Mouse (Mus musculus): Measurements from ENCODE around the gene Zbtb16. TPM values are rescaled to one million over a fixed set of nuclear protein-coding genes. Genes with fewer than 3 reads are reported as not detected.
A peak's percentile ranks its signal among the peaks of the same experiment; 100 is the strongest.

Zbtb16 gene
- total RNA-seq, 4 experiments from 2014 or later: 35.2 to 79.6 (median 54.4) TPM

DNA sequence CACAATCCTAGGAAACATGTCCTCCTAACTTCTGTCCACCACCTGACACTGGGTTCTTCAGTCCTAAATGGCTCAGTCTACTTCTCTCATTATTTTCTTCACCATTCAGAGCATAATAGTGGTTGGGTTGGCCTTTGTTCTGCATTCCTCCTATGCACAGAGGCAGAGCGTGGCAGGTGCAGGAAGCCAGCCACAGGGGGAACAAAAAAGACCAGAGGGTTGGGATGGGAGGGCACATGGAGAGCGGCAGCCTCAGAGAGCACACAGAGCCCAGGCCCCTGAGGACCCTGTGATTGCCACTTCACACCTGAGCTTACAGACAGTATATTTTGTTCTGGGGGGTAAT is 138.6 kb downstream of the Zbtb16 start:
- DNase-seq: no peak

DNA sequence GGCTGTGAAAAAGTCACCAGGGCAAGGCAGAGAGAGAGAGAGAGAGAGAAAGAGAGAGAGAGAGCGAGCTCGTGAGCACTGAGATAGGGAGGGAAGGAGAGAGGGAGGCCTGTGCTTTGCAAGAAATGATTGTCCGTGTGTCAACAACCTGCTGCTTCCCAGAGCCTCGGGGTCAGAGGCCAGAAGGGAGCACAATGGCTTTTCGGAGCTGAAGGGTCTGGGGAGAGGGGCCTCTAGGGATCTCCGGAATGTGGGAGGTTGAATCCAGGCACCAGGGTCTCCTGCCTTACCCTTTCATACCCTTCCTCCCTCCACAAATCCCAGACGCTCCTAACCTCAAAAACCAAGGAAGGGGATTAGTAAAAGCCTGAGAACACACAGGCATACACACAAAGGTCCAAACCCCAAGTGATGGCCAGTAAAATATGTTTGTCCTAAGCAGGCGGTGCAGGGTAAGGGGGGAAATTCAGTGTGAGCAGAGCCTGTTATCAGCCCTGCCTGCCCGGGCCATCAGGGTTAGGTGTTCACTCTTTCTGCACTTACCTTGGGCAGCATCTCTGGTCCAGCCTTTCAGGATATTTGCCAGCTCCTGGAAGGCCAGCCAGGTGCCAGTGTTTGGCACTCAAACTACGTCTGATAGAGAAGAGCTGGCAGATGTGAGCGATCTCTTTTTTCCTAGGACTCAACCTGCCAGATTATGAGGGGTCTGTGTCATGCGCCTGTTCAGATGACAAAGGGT is 139.1 kb downstream of the Zbtb16 start:
- no peak for DNase-seq

DNA sequence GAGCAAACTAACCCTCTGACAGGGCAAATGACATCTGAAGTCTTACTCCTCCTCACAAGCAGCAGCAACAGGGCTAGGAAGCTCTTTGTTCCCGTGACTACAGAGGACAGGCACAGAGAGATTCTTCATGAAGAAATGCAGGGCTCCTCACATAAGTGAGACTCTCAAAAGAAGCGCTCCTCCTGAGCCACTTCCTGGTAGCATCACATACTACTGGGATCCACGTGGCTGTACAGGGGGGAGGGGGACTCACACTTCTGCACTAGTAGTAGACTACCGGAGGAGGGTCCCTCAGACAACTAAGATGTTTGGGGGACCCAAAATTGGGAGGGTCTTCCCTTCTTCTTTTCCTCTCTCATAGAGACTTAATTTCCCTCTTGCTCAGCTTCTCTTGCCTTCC is 139.7 kb downstream of the Zbtb16 start:
- DNase-seq: no peak

DNA sequence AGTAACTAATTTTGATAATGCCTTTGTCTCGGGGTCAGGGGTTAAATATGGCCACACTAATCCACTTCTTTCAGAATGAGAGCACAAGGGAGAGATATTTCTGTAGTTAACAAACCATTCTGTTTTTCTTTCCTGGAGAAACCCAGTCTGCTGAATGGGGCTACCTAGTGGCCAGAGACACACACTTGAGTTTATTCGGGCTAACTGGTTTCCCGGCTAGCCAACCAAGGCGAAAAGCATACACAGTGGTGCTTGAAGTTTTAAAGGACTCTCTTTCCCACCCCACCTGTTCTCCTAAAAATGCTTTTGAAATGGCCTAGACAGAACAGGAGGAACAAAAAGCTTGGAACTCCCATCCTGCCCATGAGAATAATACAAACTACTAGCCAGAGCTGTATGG is 140.2 kb downstream of the Zbtb16 start:
- DNase-seq: no peak

DNA sequence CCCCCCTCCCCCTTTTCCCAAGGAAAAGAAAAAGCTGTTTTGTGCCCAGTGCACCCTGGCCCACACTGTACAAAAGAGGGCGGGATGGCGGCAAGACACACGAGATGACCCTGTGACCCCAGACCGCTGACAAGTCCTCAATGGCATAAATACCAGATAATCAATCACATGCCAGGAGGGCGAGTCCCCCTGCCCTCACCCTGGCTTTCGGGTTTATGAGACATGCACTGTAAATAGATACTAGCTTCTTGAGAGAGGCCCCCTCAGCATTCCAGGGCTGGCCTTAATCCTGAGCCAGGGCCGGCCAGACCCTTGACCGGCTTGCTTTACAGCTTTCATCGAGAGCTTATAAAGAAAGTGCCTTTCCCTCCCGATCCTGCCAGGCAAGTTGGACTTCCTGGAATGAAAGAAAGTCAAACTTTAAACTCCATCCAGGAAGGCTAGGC is 141.4 kb downstream of the Zbtb16 start:
- no peak for DNase-seq

DNA sequence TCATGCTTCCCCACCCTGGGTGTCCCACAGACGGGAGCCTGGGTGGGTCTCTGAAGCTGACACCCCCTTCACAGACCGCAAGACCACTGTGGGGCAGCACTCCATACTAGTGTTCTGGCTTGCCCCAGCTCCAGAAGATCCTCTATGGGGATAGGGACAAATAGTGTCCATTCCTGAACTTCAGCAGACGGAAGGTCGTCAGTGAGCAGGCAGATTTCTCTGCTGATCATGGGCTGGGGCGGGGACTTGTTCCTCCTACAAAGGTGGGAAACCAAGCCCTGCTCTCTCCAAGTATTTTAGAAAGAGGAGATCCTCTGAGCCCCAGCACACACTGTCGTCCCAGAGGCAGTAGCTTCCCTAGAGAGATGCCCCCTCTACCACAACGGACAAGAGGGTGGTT is 142.3 kb downstream of the Zbtb16 start:
- DNase-seq: no peak

DNA sequence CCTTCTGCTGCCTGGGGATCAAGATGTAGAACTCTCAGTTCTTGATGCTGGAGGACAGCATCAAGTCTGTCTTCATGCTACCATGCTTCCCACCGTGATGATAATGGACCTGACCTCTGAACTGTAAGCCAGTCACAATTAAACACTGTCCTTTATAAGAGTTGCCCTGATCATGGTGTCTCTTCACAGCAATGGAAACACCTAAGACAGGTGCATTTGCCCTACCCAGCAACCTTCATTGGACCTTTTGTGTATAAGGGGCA is 146.4 kb downstream of the Zbtb16 start:
- no peak for DNase-seq

DNA sequence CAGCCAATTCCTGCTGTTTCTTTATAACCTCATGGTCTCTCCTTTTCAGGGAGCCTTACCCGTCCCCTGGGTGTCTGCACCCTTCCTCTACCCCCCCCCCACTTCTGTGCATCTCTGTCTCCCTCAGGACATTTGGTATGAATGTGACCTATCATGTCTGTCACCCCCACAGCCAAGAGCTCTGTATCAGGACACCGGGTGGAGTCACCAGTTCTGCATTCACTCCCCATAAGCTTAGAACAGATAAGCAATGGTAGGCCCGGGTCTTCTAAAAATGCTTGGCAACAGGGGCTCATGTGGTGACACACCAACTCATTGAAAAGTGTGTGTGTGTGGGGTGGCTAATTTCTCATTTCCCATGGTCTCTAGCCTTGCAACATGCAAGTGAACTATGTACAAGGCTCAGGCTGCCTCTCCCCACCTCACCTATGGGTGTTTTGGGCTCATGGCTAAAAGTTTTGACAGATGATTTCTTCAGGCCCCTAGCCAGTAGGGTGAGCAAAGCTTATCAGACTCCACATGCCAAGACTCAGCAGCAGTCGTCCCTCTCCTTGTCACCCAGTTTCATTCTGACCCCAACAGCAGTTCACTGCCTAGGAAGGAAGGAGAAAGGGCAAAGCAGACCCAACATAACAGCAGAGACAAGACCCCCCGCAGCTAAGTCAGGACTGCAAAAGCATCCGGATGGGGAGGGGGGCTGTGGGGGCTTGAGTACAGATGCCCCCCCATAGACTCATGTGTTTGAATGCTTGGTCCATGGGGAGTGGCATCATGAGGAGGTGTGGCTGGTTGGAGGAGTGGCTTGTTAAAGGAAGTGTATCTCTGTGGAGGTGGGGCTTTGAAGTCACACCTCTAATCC is 146.9 kb downstream of the Zbtb16 start:
- DNase-seq: no peak

DNA sequence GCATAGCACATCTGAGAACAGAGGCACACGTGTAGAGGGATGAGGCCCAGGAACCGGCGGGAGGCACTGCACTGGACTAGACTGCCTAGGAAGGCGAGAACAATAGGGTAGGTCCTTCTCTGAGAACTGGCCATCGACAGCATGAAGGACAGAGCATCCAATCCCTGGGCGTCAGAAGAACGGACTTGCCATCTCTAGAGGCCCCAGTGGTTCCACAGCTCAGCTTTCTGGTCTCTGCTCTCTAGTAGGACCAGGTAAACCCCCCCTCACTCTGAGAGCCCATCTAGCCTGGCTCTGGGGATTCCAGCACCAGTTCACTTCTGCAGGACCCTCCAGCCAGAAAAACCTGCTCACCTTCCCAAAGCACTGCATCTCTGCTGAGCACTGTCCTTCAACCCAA is 148.1 kb downstream of the Zbtb16 start:
- DNase-seq: no peak

DNA sequence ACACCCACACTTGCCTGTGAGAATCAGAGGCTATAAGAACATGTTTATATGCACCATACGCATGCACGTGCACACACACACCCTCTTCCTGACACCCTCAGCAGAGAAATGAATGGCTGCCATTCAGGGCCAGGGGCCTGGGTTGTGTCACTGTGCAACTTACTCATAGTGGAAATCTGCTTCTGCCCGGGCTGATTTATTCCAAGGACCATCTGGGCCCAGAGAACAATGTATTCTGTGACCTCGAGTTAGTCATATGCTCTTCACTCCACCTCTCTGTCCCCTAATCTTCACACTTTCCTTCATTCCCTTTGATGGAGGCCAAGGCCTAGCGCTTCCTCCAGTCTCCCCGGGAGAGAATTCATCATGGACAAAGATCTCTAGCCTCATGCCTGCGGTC is 150.3 kb downstream of the Zbtb16 start:
- DNase-seq: peak; percentile 73

DNA sequence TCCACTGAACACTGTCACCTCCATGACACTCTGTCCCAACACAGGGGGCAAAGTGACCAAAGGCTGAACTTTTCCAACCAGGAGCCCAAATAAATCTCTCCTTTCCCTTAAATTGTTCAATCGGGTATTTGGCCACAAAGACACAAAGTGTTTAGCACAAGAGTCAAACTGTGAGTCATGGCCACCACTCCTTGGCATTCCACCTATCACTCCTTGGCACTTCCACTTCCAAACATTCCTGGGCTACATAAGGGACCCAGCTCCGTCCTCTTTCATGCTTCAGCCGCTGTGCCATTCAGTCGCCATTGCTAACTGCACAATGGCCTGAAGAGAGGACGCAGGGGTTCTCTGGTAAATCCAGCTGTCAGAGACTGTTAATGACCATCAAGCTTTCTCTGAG is 151.9 kb downstream of the Zbtb16 start:
- DNase-seq: no peak

DNA sequence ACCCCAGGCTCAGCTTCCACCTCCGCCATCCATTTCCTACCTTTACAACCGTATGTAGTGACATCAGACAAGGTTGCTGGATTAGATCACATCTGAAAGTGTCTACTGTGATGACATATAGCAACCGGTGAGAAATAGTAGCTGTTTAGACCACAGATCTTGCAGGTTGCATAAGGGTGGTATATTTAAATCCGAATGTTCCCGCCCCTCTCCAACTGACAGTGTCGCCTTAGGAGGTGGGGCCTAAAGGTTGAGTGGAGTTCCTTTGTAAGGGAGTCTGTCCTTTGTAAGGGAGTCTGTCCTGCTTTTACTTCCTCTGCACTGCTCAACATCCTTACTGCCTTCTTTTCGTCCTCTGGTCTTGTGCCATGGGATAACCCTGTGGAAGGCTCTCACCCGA is 154.8 kb downstream of the Zbtb16 start:
- no peak for DNase-seq

DNA sequence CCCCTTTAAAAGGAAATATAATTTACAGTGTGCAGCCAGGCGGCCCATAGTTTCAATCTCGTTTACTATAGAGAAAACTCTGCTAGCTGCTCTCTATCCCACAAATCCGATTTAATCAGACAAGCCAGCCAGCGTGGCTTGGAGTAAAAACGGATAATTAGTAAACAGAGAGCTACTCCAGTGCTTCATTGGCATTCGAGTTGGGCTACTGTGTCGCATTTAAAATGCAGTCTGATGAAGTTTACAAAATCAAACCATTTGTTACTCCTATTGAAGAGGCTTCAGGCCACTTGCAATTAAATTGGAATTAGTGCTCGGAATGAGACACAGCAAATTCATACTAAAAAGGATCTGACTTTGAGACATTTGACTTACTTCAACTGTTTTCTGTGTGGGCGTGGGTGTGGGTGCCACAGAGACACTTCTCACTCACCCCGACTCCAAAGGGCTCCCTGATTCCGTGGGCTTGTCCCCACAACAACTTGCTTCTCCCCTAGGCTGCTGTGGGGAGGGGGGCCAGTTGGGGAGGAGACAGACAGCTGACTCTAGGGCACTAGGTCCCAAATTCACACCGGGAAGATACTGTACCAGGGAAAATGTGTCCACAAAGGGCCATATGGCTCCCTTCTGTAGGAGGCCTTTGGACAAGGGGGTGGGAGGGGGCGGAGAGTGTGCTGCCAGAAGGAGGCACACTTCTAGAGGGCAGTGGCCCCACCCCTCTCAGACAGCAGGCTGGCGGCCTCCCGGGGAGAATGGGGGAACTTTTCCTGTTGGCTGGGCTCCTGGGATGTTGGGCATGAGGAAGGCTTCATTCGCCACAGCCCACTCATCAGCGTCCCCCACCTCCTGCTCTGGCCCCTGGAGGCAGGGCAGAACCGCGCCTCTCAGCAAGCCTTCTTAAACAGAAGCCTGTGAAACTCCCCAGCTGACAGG is 157.3 kb downstream of the Zbtb16 start:
- no peak for DNase-seq

DNA sequence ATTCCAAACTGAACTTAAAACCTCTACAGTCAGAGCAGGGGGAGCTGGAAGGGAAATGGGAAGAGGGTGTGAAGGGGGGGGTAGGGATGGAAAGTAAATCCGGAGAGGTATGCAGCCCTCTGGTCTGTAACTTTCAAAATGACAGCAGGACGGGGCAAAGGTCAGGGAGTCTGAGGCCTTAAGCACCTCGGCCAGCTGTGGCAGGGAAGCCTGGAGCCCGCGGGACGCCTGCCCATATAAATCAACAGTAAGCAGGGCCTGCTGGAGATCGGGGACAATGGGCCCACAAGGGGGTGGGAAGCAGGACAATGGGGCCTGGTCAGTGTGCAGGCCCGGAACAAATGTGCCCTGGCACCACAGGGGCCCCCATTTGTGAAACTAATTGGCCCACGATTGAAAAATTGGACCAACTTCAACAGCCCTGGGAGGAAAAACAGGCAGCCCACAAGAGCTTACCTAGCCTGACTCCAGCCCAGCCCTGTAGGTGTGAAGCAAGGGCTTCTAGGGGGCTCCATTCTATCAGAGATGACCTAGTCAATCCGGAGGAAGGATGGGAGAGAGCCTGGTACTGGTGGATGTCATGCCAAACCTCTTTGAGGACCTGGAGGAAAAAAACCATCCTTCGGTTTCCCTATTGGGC is 160.8 kb downstream of the Zbtb16 start:
- no peak for DNase-seq

DNA sequence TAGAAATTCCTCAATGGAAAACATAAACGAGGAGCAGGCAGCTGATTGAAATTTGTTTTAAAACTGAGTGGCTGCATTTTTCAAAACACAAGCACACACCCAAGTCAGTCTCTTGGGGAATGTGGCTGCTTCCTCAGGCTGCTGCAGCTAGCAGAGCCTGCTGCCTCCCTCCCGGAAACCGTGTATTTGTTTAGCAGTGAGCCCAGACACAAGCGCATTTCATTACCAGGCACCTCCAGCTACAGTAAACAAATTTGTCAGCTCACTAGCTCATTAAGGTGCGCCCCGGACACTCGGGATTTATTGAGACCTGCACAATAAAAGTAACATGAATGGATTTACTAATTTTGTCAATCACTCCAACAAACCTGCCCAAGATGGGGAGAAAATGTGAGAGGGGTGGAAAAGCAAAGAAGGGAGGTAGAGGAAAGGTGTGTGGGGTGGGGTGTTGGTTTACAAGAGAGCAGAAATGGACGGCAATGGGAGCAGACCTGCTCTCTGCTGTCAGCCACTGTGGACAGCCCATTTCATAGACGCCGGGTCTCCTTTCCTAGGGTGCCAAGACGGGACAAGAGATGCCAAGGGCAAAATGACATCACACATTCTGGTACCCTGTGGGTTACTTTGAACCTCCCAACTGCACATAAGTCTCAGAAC is 161.5 kb downstream of the Zbtb16 start:
- no peak for DNase-seq

DNA sequence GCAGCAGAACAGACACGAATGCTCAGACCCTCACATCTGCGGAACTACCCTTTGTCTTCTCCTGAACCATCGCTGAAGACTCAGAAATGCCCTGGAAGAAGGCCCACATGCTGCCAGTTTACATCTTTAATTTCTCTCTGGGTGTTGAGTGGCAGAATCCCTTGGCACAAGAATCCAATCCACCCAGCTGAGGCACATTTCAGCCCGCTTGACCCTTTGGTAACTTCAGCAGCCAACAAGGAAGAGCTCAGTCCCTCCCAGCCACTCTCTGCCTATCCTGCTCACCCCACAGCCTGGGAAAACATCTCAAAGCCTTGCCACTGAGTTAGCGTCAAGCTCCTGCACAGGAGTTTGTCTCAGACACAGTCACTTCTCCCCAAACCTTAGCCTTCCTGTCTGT is 162.2 kb downstream of the Zbtb16 start:
- no peak for DNase-seq

DNA sequence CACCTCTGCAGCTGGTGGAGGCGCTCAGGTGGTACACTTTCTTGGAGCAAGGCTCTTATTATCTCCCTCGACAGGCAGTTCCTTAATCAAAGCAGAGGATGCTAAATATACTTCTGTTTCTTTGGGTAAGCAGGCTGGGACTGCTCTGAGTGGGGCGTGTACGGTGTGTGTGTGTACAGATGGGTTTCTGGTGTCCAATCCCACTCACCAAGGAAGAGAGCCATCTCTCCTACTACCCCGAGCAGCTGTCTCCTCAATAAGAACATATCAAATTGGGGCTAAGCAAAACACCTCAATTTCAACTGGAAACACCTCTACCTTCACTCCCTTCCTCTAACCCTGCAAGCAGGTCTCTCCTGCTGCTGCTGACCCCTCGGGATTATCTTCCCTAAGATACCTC is 162.8 kb downstream of the Zbtb16 start:
- DNase-seq: no peak

DNA sequence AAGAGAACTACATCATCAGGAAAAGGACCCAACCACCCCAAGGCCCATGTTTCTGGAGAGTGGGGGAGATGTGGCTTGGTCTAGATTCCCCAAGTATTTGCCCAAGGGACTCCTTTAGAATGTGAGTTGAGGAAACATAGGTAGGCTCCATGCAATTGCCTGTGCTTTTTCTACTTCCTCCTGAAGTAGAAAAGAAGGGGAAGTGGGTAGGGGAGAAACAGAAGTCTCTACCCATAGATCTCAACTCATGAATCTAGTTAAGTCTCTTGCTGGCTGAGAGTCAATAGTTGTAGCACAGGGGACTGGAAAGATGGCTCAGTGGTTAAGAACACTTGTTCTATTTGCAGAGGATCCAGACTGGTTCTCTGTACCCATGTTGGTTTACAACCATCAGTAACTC is 164.2 kb downstream of the Zbtb16 start:
- DNase-seq: no peak

DNA sequence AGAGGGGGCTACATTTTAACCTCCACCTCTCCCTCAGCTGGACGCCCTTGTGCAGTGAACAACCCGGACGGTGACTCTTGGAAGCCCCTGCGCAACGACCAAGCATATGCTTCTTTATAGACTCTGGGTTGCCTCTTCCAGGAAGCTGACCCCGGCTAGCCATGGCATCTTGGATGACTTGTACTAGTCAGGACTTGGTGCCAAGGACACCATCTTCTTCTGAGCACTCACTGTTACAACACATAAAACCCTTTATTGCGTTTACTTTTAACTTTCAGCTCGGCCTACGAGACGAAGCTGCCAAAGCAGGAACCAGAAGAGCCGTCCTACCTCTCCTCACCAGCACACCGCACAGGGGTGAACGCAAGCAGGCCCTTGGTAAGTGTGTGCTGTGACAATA is 165.9 kb downstream of the Zbtb16 start:
- no peak for DNase-seq

DNA sequence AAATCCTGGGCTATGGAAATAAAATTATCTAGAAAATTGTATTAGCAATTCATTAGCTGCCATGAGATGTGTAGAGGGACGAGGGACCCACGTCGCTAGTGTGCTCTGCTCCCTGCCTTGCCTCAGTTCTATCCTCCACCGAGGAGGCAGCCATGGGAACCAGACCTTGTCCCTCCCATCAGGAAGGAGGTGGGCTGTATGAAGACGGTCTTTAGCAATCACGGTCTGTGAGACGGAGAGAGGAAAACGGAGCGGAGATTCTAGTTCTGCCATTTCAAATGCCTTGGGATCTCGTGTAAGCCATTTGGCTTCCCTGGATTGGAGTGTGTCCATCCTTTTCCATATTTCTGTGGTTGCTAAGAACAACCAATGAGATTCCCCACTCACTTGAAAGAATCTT is 166.3 kb downstream of the Zbtb16 start:
- DNase-seq: no peak

DNA sequence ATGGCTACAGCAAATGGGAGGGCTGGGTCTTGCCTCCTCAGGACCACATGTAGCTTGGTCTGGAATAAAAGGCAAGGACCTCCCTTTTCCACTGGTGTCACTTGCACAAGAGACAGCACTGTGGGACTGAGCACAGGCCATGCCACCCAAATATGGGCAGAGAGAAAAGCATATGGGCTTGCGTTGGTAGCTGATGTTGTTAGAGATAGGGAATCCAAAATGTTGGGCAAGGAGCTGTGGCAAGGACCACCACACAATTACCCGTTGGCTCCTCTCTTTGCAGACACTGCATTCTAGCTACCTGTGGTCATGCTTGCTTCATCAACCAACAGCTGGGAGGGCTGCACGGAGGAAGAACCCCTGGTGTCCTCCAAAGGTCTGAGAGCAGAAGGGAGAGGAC is 169.3 kb downstream of the Zbtb16 start:
- no peak for DNase-seq

DNA sequence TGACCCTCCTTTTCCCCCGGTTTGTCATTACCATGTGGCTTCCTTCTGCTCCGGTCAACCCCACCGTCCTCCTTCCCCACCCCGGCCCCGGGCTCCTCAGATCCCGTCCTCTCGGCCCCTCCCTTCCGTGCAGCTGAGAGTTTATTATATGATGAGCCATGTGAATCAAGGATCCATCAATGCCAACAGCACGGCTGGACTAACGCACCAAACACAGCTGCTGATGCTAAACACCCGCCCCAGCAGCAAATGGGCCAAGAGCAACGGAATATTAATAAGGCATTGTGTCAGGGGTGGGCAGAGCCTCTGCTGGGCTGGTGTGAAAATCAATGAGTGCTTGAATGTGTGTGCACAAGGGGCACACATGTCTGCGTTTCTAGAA is 173.0 kb downstream of the Zbtb16 start:
- no peak for DNase-seq

Data from adrenal gland, adult 8-10 months (tissue).